14 mouse cellular contexts compared by ENCODE assay signal in genomic region chr13:14004086-14004485, GRCm38 (mm10). TPM values are rescaled to one million over a fixed set of nuclear protein-coding genes. Genes with fewer than 3 reads are reported as not detected.
DNase-seq lines count a peak whose midpoint lies in the region; ATAC-seq and TF ChIP-seq lines count a peak whose summit lies in the region.
"Had no signal": no experiment of that assay in that cellular context is flagged by ENCODE, and none has a peak within 500 bp of the region (broad histone marks: within the 10 kb centered on the region; RNA-seq: fewer than 3 reads in every experiment).

No protein-coding gene starts in this region.

- no peak for TF ChIP-seq EP300 in liver, postnatal 0 days (IDR thresholded peaks at IDR 0.05; ENCODE audit: low read depth)

- no peak overlapping the region for H3K4me2 ChIP-seq in forebrain, postnatal 0 days (ENCODE audit: low read depth)
- no peak overlapping the region for H3K4me2 ChIP-seq in liver, embryonic 12.5 days
- H3K4me2 ChIP-seq in liver, postnatal 0 days (ENCODE audit: low read depth, low read length), result no peak overlapping the region
- H3K4me2 ChIP-seq: embryonic facial prominence, embryonic 12.5 days; heart, embryonic 13.5 days; limb, embryonic 15.5 days had no signal

- ATAC-seq in forebrain, postnatal 0 days, result no peak
- ATAC-seq in liver, embryonic 12.5 days, result no peak
- ATAC-seq in G1E (ENCODE audit: extremely low read depth, insufficient number of reproducible peaks, low FRiP score, poor library complexity, severe bottlenecking), result peak; percentile 8; the same call in 1 of the 2 replicates
- ATAC-seq in liver, postnatal 0 days, result no peak
- ATAC-seq: inflammation-experienced regulatory T-cells, adult 6 months had no signal

- peak; percentile 7 for DNase-seq in forebrain, postnatal 0 days
- DNase-seq in forebrain, embryonic 10.5 days (ENCODE audit: extremely low spot score, low spot score), result no peak
- DNase-seq in liver, result no peak
- no peak for DNase-seq in G1E (ENCODE audit: low spot score)
- no peak for DNase-seq in liver, postnatal 0 days
- no peak for DNase-seq in embryonic facial prominence, embryonic 10.5 days (ENCODE audit: low spot score)
- DNase-seq in left cerebral cortex, adult 9 months (ENCODE audit: low spot score in 2 of 2), result no peak
- DNase-seq: cerebellum, adult 8-10 months; thymus, postnatal 4 days had no signal

- no peak overlapping the region for H3K27ac ChIP-seq in forebrain, postnatal 0 days (ENCODE audit: low read depth, low read length)
- H3K27ac ChIP-seq in forebrain, embryonic 10.5 days, result no peak overlapping the region
- peak overlapping the region; percentile 23; the same call in 1 of the 2 replicates for H3K27ac ChIP-seq in liver, embryonic 12.5 days
- H3K27ac ChIP-seq in liver, postnatal 0 days (ENCODE audit: low read depth), result no peak overlapping the region
- no peak overlapping the region for H3K27ac ChIP-seq in embryonic facial prominence, embryonic 10.5 days (replicated peaks)
- H3K27ac ChIP-seq: embryonic facial prominence, embryonic 12.5 days; heart, embryonic 13.5 days; limb, embryonic 15.5 days had no signal

- no peaks in the 10 kb centered on the region for H3K27me3 ChIP-seq in forebrain, postnatal 0 days (ENCODE audit: insufficient read depth, low read length)
- H3K27me3 ChIP-seq in forebrain, embryonic 10.5 days (ENCODE audit: poor library complexity, severe bottlenecking), result no peaks in the 10 kb centered on the region
- no peaks in the 10 kb centered on the region for H3K27me3 ChIP-seq in liver, embryonic 12.5 days (replicated peaks)
- no peaks in the 10 kb centered on the region for H3K27me3 ChIP-seq in G1E (ENCODE audit: insufficient read depth, low read length)
- no peaks in the 10 kb centered on the region for H3K27me3 ChIP-seq in liver, postnatal 0 days (ENCODE audit: insufficient read depth, low read length)
- H3K27me3 ChIP-seq in embryonic facial prominence, embryonic 10.5 days (replicated peaks; ENCODE audit: low read depth, poor library complexity, severe bottlenecking), result no peaks in the 10 kb centered on the region
- H3K27me3 ChIP-seq: embryonic facial prominence, embryonic 12.5 days; heart, embryonic 13.5 days; limb, embryonic 15.5 days had no signal

- no peaks in the 10 kb centered on the region for H3K4me1 ChIP-seq in forebrain, postnatal 0 days (ENCODE audit: insufficient read depth)
- H3K4me1 ChIP-seq in forebrain, embryonic 10.5 days, result no peaks in the 10 kb centered on the region
- peaks cover 8% of the 10 kb centered on the region for H3K4me1 ChIP-seq in liver, embryonic 12.5 days
- H3K4me1 ChIP-seq in G1E (ENCODE audit: insufficient read depth, low read depth, low read length), result peaks cover 7% of the 10 kb centered on the region; the same call in 1 of the 2 replicates
- no peaks in the 10 kb centered on the region for H3K4me1 ChIP-seq in liver, postnatal 0 days (ENCODE audit: insufficient read depth)
- H3K4me1 ChIP-seq in embryonic facial prominence, embryonic 10.5 days, result no peaks in the 10 kb centered on the region
- H3K4me1 ChIP-seq: embryonic facial prominence, embryonic 12.5 days; limb, embryonic 15.5 days had no signal

- no peak overlapping the region for H3K9ac ChIP-seq in forebrain, postnatal 0 days
- H3K9ac ChIP-seq in liver, embryonic 12.5 days, result no peak overlapping the region
- H3K9ac ChIP-seq in liver, postnatal 0 days (replicated peaks), result no peak overlapping the region
- H3K9ac ChIP-seq: embryonic facial prominence, embryonic 12.5 days; heart, embryonic 13.5 days; limb, embryonic 15.5 days had no signal

- peak; percentile 47 for TF ChIP-seq CTCF in forebrain, postnatal 0 days (IDR thresholded peaks at IDR 0.05; ENCODE audit: low read depth)
- no peak for TF ChIP-seq CTCF in G1E (IDR thresholded peaks at IDR 0.05; ENCODE audit: low read depth, low read length)
- TF ChIP-seq CTCF in liver, postnatal 0 days (IDR thresholded peaks at IDR 0.05; ENCODE audit: low read depth), result peak; percentile 59

- H3K9me3 ChIP-seq in forebrain, postnatal 0 days (ENCODE audit: low read length), result no peaks in the 10 kb centered on the region
- H3K9me3 ChIP-seq in forebrain, embryonic 10.5 days, result no peaks in the 10 kb centered on the region
- no peaks in the 10 kb centered on the region for H3K9me3 ChIP-seq in liver, embryonic 12.5 days (replicated peaks)
- no peaks in the 10 kb centered on the region for H3K9me3 ChIP-seq in G1E (replicated peaks)
- no peaks in the 10 kb centered on the region for H3K9me3 ChIP-seq in liver, postnatal 0 days (ENCODE audit: low read length)
- H3K9me3 ChIP-seq in embryonic facial prominence, embryonic 10.5 days, result no peaks in the 10 kb centered on the region
- H3K9me3 ChIP-seq: embryonic facial prominence, embryonic 12.5 days; heart, embryonic 13.5 days; limb, embryonic 15.5 days had no signal

- H3K36me3 ChIP-seq in forebrain, postnatal 0 days (ENCODE audit: insufficient read depth), result peaks cover 67% of the 10 kb centered on the region
- peaks cover 85% of the 10 kb centered on the region for H3K36me3 ChIP-seq in forebrain, embryonic 10.5 days (replicated peaks)
- peaks cover 96% of the 10 kb centered on the region for H3K36me3 ChIP-seq in liver, embryonic 12.5 days
- peaks cover 95% of the 10 kb centered on the region for H3K36me3 ChIP-seq in G1E (replicated peaks)
- peaks cover 67% of the 10 kb centered on the region for H3K36me3 ChIP-seq in liver, postnatal 0 days (replicated peaks; ENCODE audit: insufficient read depth, low read length)
- peaks cover 85% of the 10 kb centered on the region for H3K36me3 ChIP-seq in embryonic facial prominence, embryonic 10.5 days (replicated peaks)

- 80% methylated on average over 4 of the region's 4 CpGs for WGBS in forebrain, postnatal 0 days
- WGBS in forebrain, embryonic 10.5 days, result 87% methylated on average over 4 of the region's 4 CpGs
- 74% methylated on average over 4 of the region's 4 CpGs for WGBS in liver, embryonic 12.5 days (ENCODE audit: insufficient replicate concordance)
- 72% methylated on average over 4 of the region's 4 CpGs for WGBS in liver, postnatal 0 days (ENCODE audit: insufficient replicate concordance)
- 85% methylated on average over 4 of the region's 4 CpGs for WGBS in embryonic facial prominence, embryonic 10.5 days

- H3K4me3 ChIP-seq in forebrain, postnatal 0 days (ENCODE audit: low read depth, low read length), result no peak overlapping the region
- no peak overlapping the region for H3K4me3 ChIP-seq in forebrain, embryonic 10.5 days
- H3K4me3 ChIP-seq in liver, embryonic 12.5 days, result no peak overlapping the region
- no peak overlapping the region for H3K4me3 ChIP-seq in G1E (ENCODE audit: low read depth, low read length)
- H3K4me3 ChIP-seq in liver, postnatal 0 days (ENCODE audit: low read depth, low read length), result no peak overlapping the region
- no peak overlapping the region for H3K4me3 ChIP-seq in embryonic facial prominence, embryonic 10.5 days
- H3K4me3 ChIP-seq: embryonic facial prominence, embryonic 12.5 days; heart, embryonic 13.5 days; limb, embryonic 15.5 days had no signal

RNA-seq across cellular contexts. Expression of gene Tbce, which starts 35.4 kb away (rescaled TPM):
- total RNA-seq in forebrain, postnatal 0 days (2014; rRNA removed), result 92.9 and 109 TPM in 2 replicates
- 75.2 and 83.0 TPM in 2 replicates for polyA plus RNA-seq in forebrain, postnatal 0 days (2015; fragmentation: Nextera tagmentation; extraction: Ambion mirVana)
- polyA plus RNA-seq in forebrain, embryonic 10.5 days (2016; fragmentation: Nextera tagmentation; extraction: Ambion mirVana), result 48.4 and 49.7 TPM in 2 replicates
- 35.4 and 38.7 TPM in 2 replicates for polyA plus RNA-seq in liver, embryonic 12.5 days (2016; fragmentation: Nextera tagmentation; extraction: Ambion mirVana)
- total RNA-seq in G1E (2014; fragmentation: Nextera tagmentation), result 33.2 and 56.1 TPM in 2 replicates
- 71.0 and 88.8 TPM in 2 replicates for total RNA-seq in G1E (2017)
- polyA plus RNA-seq in G1E (2012), result 1.6 and 2.6 TPM in 2 replicates
- 17.1 and 22.1 TPM in 2 replicates for polyA plus RNA-seq in liver, postnatal 0 days (2015; fragmentation: Nextera tagmentation; extraction: Ambion mirVana)
- 48.4 and 49.1 TPM in 2 replicates for polyA plus RNA-seq in embryonic facial prominence, embryonic 10.5 days (2016; fragmentation: Nextera tagmentation; extraction: Ambion mirVana)

RNA-seq across cellular contexts. Expression of gene B3galnt2, which starts 49.8 kb away (rescaled TPM):
- total RNA-seq in forebrain, postnatal 0 days (2014; rRNA removed), result 20.4 and 22.0 TPM in 2 replicates
- polyA plus RNA-seq in forebrain, postnatal 0 days (2015; fragmentation: Nextera tagmentation; extraction: Ambion mirVana), result 5.9 and 9.8 TPM in 2 replicates
- polyA plus RNA-seq in forebrain, embryonic 10.5 days (2016; fragmentation: Nextera tagmentation; extraction: Ambion mirVana), result 48.1 and 53.6 TPM in 2 replicates
- polyA plus RNA-seq in liver, embryonic 12.5 days (2016; fragmentation: Nextera tagmentation; extraction: Ambion mirVana), result 44.6 and 44.9 TPM in 2 replicates
- 90.6 and 101 TPM in 2 replicates for total RNA-seq in G1E (2014; fragmentation: Nextera tagmentation)
- total RNA-seq in G1E (2017), result 59.1 and 68.8 TPM in 2 replicates
- 73.3 and 106 TPM in 2 replicates for polyA plus RNA-seq in G1E (2012)
- polyA plus RNA-seq in liver, postnatal 0 days (2015; fragmentation: Nextera tagmentation; extraction: Ambion mirVana), result 8.1 and 9.7 TPM in 2 replicates
- 52.0 and 54.8 TPM in 2 replicates for polyA plus RNA-seq in embryonic facial prominence, embryonic 10.5 days (2016; fragmentation: Nextera tagmentation; extraction: Ambion mirVana)

RNA-seq across cellular contexts. Expression of gene Arid4b, which starts 58.9 kb away (rescaled TPM):
- 27.7 and 37.0 TPM in 2 replicates for total RNA-seq in forebrain, postnatal 0 days (2014; rRNA removed)
- polyA plus RNA-seq in forebrain, postnatal 0 days (2015; fragmentation: Nextera tagmentation; extraction: Ambion mirVana), result 35.4 and 56.3 TPM in 2 replicates
- polyA plus RNA-seq in forebrain, embryonic 10.5 days (2016; fragmentation: Nextera tagmentation; extraction: Ambion mirVana), result 67.2 and 71.4 TPM in 2 replicates
- 23.5 and 25.1 TPM in 2 replicates for polyA plus RNA-seq in liver, embryonic 12.5 days (2016; fragmentation: Nextera tagmentation; extraction: Ambion mirVana)
- total RNA-seq in G1E (2014; fragmentation: Nextera tagmentation) (57.3 and 61.4 TPM in 2 replicates), G1E (2017) (38.2 and 51.2 TPM in 2 replicates)
- polyA plus RNA-seq in G1E (2012), result 7.6 and 7.7 TPM in 2 replicates
- polyA plus RNA-seq in liver, postnatal 0 days (2015; fragmentation: Nextera tagmentation; extraction: Ambion mirVana), result 17.1 and 19.6 TPM in 2 replicates
- 78.5 and 79.2 TPM in 2 replicates for polyA plus RNA-seq in embryonic facial prominence, embryonic 10.5 days (2016; fragmentation: Nextera tagmentation; extraction: Ambion mirVana)

RNA-seq across cellular contexts. Expression of gene Ggps1, which starts 59.2 kb away (rescaled TPM):
- total RNA-seq in forebrain, postnatal 0 days (2014; rRNA removed), result 85.2 and 107 TPM in 2 replicates
- 71.4 and 73.0 TPM in 2 replicates for polyA plus RNA-seq in forebrain, postnatal 0 days (2015; fragmentation: Nextera tagmentation; extraction: Ambion mirVana)
- 54.8 and 56.3 TPM in 2 replicates for polyA plus RNA-seq in forebrain, embryonic 10.5 days (2016; fragmentation: Nextera tagmentation; extraction: Ambion mirVana)
- polyA plus RNA-seq in liver, embryonic 12.5 days (2016; fragmentation: Nextera tagmentation; extraction: Ambion mirVana), result 16.8 and 18.2 TPM in 2 replicates
- total RNA-seq in G1E (2014; fragmentation: Nextera tagmentation), result 54.9 and 60.4 TPM in 2 replicates
- total RNA-seq in G1E (2017), result 44.9 and 46.3 TPM in 2 replicates
- 2.1 and 2.5 TPM in 2 replicates for polyA plus RNA-seq in G1E (2012)
- polyA plus RNA-seq in liver, postnatal 0 days (2015; fragmentation: Nextera tagmentation; extraction: Ambion mirVana), result 9.0 and 10.2 TPM in 2 replicates
- 60.7 and 61.0 TPM in 2 replicates for polyA plus RNA-seq in embryonic facial prominence, embryonic 10.5 days (2016; fragmentation: Nextera tagmentation; extraction: Ambion mirVana)
